Mouse (Mus musculus) heart, embryonic 15.5 days (tissue): ENCODE measurements around the gene Nat8. TPM values are rescaled to one million over a fixed set of nuclear protein-coding genes. Genes with fewer than 3 reads are reported as not detected.
"Not testable (repeated sequence)": the region's sequence is repeated elsewhere in the genome, so short reads cannot be mapped to it uniquely, and the experiment has no call there.

ENCODE experiments used
- ATAC-seq: fragments of 200-750 bp; cut with Nextera tagmentation; replicated peaks from 2 replicates; pipeline ENCODE4 v1.8.0; 2017; ENCODE audit warnings: low read depth, moderate TSS enrichment; ENCODE audit not compliant: insufficient number of reproducible peaks, insufficient read depth, low FRiP score
- H3K27ac ChIP-seq: fragments of 300-500 bp; sonication (generic); 2 replicates; pipeline ENCODE4 v1.5.1; 2015; ENCODE audit warnings: mild to moderate bottlenecking, inconsistent platforms
- H3K27me3 ChIP-seq: fragments of 300-500 bp; sonication (generic); 2 replicates; pipeline ENCODE4 v1.6.1; 2015; ENCODE audit warnings: inconsistent platforms
- H3K36me3 ChIP-seq: fragments of 300-500 bp; sonication (generic); 2 replicates; pipeline ENCODE4 v1.6.1; 2015; ENCODE audit warnings: mild to moderate bottlenecking, inconsistent platforms
- H3K4me1 ChIP-seq: fragments of 300-500 bp; sonication (generic); replicated peaks from 2 replicates; pipeline ENCODE4 v1.6.1; 2015; ENCODE audit warnings: inconsistent platforms
- H3K4me2 ChIP-seq: fragments of 300-500 bp; sonication (generic); 2 replicates; pipeline ENCODE4 v1.6.1; 2015; ENCODE audit warnings: inconsistent platforms, mild to moderate bottlenecking, moderate library complexity
- H3K4me3 ChIP-seq: fragments of 300-500 bp; sonication (generic); 2 replicates; pipeline ENCODE4 v1.5.1; 2015; ENCODE audit warnings: mild to moderate bottlenecking, inconsistent platforms
- H3K9ac ChIP-seq: fragments of 300-500 bp; sonication (generic); 2 replicates; pipeline ENCODE4 v1.6.1; 2015; ENCODE audit warnings: mild to moderate bottlenecking, inconsistent platforms
- H3K9me3 ChIP-seq: fragments of 300-500 bp; sonication (generic); replicated peaks from 2 replicates; pipeline ENCODE4 v1.6.1; 2016; ENCODE audit warnings: inconsistent platforms
- WGBS: fragments of 180-500 bp; shearing (Covaris S2); methylation state at CpG from one replicate; pipeline ENCODE4 v1.1.7; 2015; ENCODE audit warnings: mixed read lengths; 5-methylcytosine and 5-hydroxymethylcytosine counted together
- polyA plus RNA-seq: library from polyadenylated mRNA; unstranded; fragments of >200 nt; fragmentation: Nextera tagmentation; extraction: Ambion mirVana; gene quantifications from 2 replicates; pipeline ENCODE4 v1.2.1, GENCODE M21; 2015

Gene Nat8
- polyA plus RNA-seq, 1 experiment from 2014 or later = not detected

GRCm38 (mm10) chr6:85853481-85853880, 21.6 kb upstream of the Nat8 start:
- Histone ChIP-seq H3K27ac (no peak overlapping the region), H3K36me3 (no peaks in the 10 kb centered on the region), H3K4me3 (no peak overlapping the region), H3K27me3 (no peaks in the 10 kb centered on the region), H3K4me1 (no peaks in the 10 kb centered on the region), H3K9ac (no peak overlapping the region), H3K9me3 (no peaks in the 10 kb centered on the region), H3K4me2 (no peak overlapping the region)
- no peak for ATAC-seq
- WGBS = 75% methylated on average over 3 of the region's 3 CpGs

GRCm38 (mm10) chr6:85851062-85851773, 19.3 kb upstream of the Nat8 start:
- Histone ChIP-seq H3K9me3 (no peaks in the 10 kb centered on the region), H3K9ac (no peak overlapping the region), H3K4me2 (no peak overlapping the region), H3K4me1 (no peaks in the 10 kb centered on the region), H3K4me3 (no peak overlapping the region), H3K27ac (no peak overlapping the region), H3K27me3 (no peaks in the 10 kb centered on the region), H3K36me3 (no peaks in the 10 kb centered on the region)
- no peak for ATAC-seq
- 83% methylated on average over 7 of the region's 7 CpGs for WGBS

- Histone ChIP-seq H3K9me3 (no peaks in the 10 kb centered on the region), H3K4me2 (no peak overlapping the region), H3K27me3 (no peaks in the 10 kb centered on the region), H3K27ac (no peak overlapping the region), H3K9ac (no peak overlapping the region), H3K36me3 (no peaks in the 10 kb centered on the region), H3K4me3 (no peak overlapping the region), H3K4me1 (no peaks in the 10 kb centered on the region)
- WGBS = 33% methylated on average over 2 of the region's 2 CpGs
- no peak for ATAC-seq
These were observed 17.4 kb upstream of the Nat8 start for GRCm38 (mm10) chr6:85849240-85849639.

GRCm38 (mm10) chr6:85848140-85848539, 16.3 kb upstream of the Nat8 start:
- no peak overlapping the region for H3K4me2 ChIP-seq
- H3K27ac ChIP-seq = no peak overlapping the region
- H3K36me3 ChIP-seq = no peaks in the 10 kb centered on the region
- no peaks in the 10 kb centered on the region for H3K9me3 ChIP-seq
- 75% methylated on average over 4 of the region's 4 CpGs for WGBS
- no peak overlapping the region for H3K9ac ChIP-seq
- no peak overlapping the region for H3K4me3 ChIP-seq
- ATAC-seq = no peak
- H3K27me3 ChIP-seq = no peaks in the 10 kb centered on the region
- no peaks in the 10 kb centered on the region for H3K4me1 ChIP-seq

GRCm38 (mm10) chr6:85846921-85847320, 15.0 kb upstream of the Nat8 start:
- no peak for ATAC-seq
- H3K4me2 ChIP-seq = no peak overlapping the region
- 39% methylated on average over 1 of the region's 1 CpGs for WGBS
- no peak overlapping the region for H3K27ac ChIP-seq
- no peaks in the 10 kb centered on the region for H3K4me1 ChIP-seq
- no peaks in the 10 kb centered on the region for H3K9me3 ChIP-seq
- no peak overlapping the region for H3K9ac ChIP-seq
- H3K4me3 ChIP-seq = no peak overlapping the region
- no peaks in the 10 kb centered on the region for H3K36me3 ChIP-seq
- H3K27me3 ChIP-seq = no peaks in the 10 kb centered on the region

GRCm38 (mm10) chr6:85843677-85844458, 12.0 kb upstream of the Nat8 start:
- not testable (repeated sequence) for H3K9ac ChIP-seq, H3K27ac ChIP-seq, ATAC-seq, H3K27me3 ChIP-seq, H3K4me2 ChIP-seq, H3K36me3 ChIP-seq, H3K4me1 ChIP-seq, H3K4me3 ChIP-seq, H3K9me3 ChIP-seq
- 73% methylated on average over 25 of the region's 25 CpGs for WGBS

GRCm38 (mm10) chr6:85839982-85840381, 8.1 kb upstream of the Nat8 start:
- Histone ChIP-seq H3K4me3 (no peak overlapping the region), H3K4me1 (no peaks in the 10 kb centered on the region), H3K4me2 (no peak overlapping the region), H3K9me3 (no peaks in the 10 kb centered on the region), H3K27ac (no peak overlapping the region), H3K27me3 (no peaks in the 10 kb centered on the region), H3K36me3 (no peaks in the 10 kb centered on the region), H3K9ac (no peak overlapping the region)
- 60% methylated on average over 4 of the region's 4 CpGs for WGBS
- ATAC-seq = no peak

- Histone ChIP-seq H3K4me2 (no peak overlapping the region), H3K27me3 (no peaks in the 10 kb centered on the region), H3K36me3 (no peaks in the 10 kb centered on the region), H3K4me3 (no peak overlapping the region), H3K9me3 (no peaks in the 10 kb centered on the region), H3K4me1 (no peaks in the 10 kb centered on the region), H3K27ac (no peak overlapping the region), H3K9ac (no peak overlapping the region)
- WGBS = 84% methylated on average over 8 of the region's 8 CpGs
- ATAC-seq = no peak
These were observed 6.8 kb upstream of the Nat8 start for GRCm38 (mm10) chr6:85838674-85839073.

GRCm38 (mm10) chr6:85837307-85837706, 5.4 kb upstream of the Nat8 start:
- ATAC-seq = 0 out of 2 replicates have a peak, but pooled peaks have one; percentile 50
- WGBS = 21% methylated on average over 12 of the region's 12 CpGs
- H3K9me3 ChIP-seq = not testable (repeated sequence)

GRCm38 (mm10) chr6:85836827-85837226, 4.9 kb upstream of the Nat8 start:
- not testable (repeated sequence) for ATAC-seq, H3K27ac ChIP-seq, H3K9ac ChIP-seq, H3K9me3 ChIP-seq, H3K27me3 ChIP-seq, H3K36me3 ChIP-seq, H3K4me1 ChIP-seq
- peak overlapping the region; percentile 50 for H3K4me2 ChIP-seq
- H3K4me3 ChIP-seq = 0 out of 2 replicates have a peak overlapping the region, but pooled peaks have one; percentile 5
- 18% methylated on average over 9 of the region's 9 CpGs for WGBS

More at GRCm38 (mm10) chr6:85837307-85837706, 5.4 kb upstream of the Nat8 start:
- H3K27ac ChIP-seq, H3K36me3 ChIP-seq, H3K9ac ChIP-seq, H3K4me1 ChIP-seq, H3K27me3 ChIP-seq: not testable (repeated sequence)
- H3K4me3 ChIP-seq = 0 out of 2 replicates have a peak overlapping the region, but pooled peaks have one; percentile 5
- peak overlapping the region; percentile 50 for H3K4me2 ChIP-seq

- H3K27ac ChIP-seq, H3K27me3 ChIP-seq, H3K9me3 ChIP-seq, H3K4me1 ChIP-seq, ATAC-seq, H3K4me2 ChIP-seq, H3K9ac ChIP-seq, H3K36me3 ChIP-seq, H3K4me3 ChIP-seq: not testable (repeated sequence)
- 69% methylated on average over 5 of the region's 5 CpGs for WGBS
These were observed 4.2 kb upstream of the Nat8 start for GRCm38 (mm10) chr6:85836098-85836497.
